Mouse (Mus musculus): ENCODE results near the gene Olfr120. TPM values are rescaled to one million over a fixed set of nuclear protein-coding genes. Genes with fewer than 3 reads are reported as not detected.
"Not testable (repeated sequence)": the region's sequence is repeated elsewhere in the genome, so short reads cannot be mapped to it uniquely, and the experiment has no call there.

Olfr120 gene
- total RNA-seq (2021), result not detected
- long read RNA-seq, experiment 1, result 0 reads
- long read RNA-seq, experiment 2, result 0 reads

- TF ChIP-seq CTCF (IDR thresholded peaks at IDR 0.05), result no peak
- no peak within 1 kb of the TSS for H3K27ac ChIP-seq
- intact Hi-C loops (cut with DNase I), result no loop called here
- no peak for DNase-seq
- no peak within 1 kb of the TSS for H3K4me3 ChIP-seq
These were observed at the start of gene Olfr120 for GRCm38 (mm10) chr17:37721508-37721907. Gene Olfr120 (plus strand): TSS chr17:37721808.

- H3K27ac ChIP-seq; intact Hi-C loops (cut with DNase I); H3K4me3 ChIP-seq; DNase-seq: not testable (repeated sequence)
These were observed 25.3 kb upstream of the Olfr120 start, which contains the start of gene Olfr119 for GRCm38 (mm10) chr17:37696264-37696663. Gene Olfr119 (plus strand): TSS chr17:37696564.

- intact Hi-C loops (cut with DNase I), result no loop called here
- Histone ChIP-seq H3K4me3 (no peak overlapping the region), H3K27ac (no peak overlapping the region)
- TF ChIP-seq CTCF (IDR thresholded peaks at IDR 0.05), result no peak
- DNase-seq, result no peak
These were observed 16.5 kb downstream of the Olfr120 start for GRCm38 (mm10) chr17:37738070-37738469.

GRCm38 (mm10) chr17:37768307-37768706, 46.7 kb downstream of the Olfr120 start, which contains the start of gene Olfr122:
Gene Olfr122 (plus strand): TSS chr17:37768607.
- no peak for TF ChIP-seq CTCF (IDR thresholded peaks at IDR 0.05)
- intact Hi-C loops (cut with DNase I), result no loop called here
- no peak for DNase-seq
- H3K4me3 ChIP-seq, result no peak within 1 kb of the TSS
- H3K27ac ChIP-seq, result no peak within 1 kb of the TSS

Other genes starting within 250 kb of the Olfr120 start
- not detected for gene H2-M2, start 238.3 kb upstream of the Olfr120 start, total RNA-seq (2021)
- not detected for gene Olfr110, start 229.3 kb upstream of the Olfr120 start, total RNA-seq (2021)
- gene Olfr111, start 213.8 kb upstream of the Olfr120 start, total RNA-seq (2021), result not detected
- not detected for gene Olfr112, start 152.4 kb upstream of the Olfr120 start, total RNA-seq (2021)
- not detected for gene Olfr113, start 144.1 kb upstream of the Olfr120 start, total RNA-seq (2021)
- gene Olfr114, start 129.1 kb upstream of the Olfr120 start, total RNA-seq (2021), result not detected
- not detected for gene Olfr115, start 94.7 kb upstream of the Olfr120 start, total RNA-seq (2021)
- not detected for gene Olfr116, start 94.6 kb upstream of the Olfr120 start, total RNA-seq (2021)
- not detected for gene Olfr117, start 58.0 kb upstream of the Olfr120 start, total RNA-seq (2021)
- gene Olfr118, start 54.8 kb upstream of the Olfr120 start, total RNA-seq (2021), result not detected
- not detected for gene Olfr119, start 25.2 kb upstream of the Olfr120 start, total RNA-seq (2021)
- gene Olfr121, start 27.0 kb downstream of the Olfr120 start, total RNA-seq (2021), result not detected
- not detected for gene Olfr122, start 46.8 kb downstream of the Olfr120 start, total RNA-seq (2021)
- not detected for gene Olfr123, start 71.7 kb downstream of the Olfr120 start, total RNA-seq (2021)
- not detected for gene Olfr124, start 78.1 kb downstream of the Olfr120 start, total RNA-seq (2021)
- gene Olfr125, start 111.1 kb downstream of the Olfr120 start, total RNA-seq (2021), result not detected
- gene Olfr126, start 125.7 kb downstream of the Olfr120 start, total RNA-seq (2021), result not detected
- gene Olfr127, start 178.6 kb downstream of the Olfr120 start, total RNA-seq (2021), result not detected
- gene Olfr128, start 198.7 kb downstream of the Olfr120 start, total RNA-seq (2021), result not detected
- gene Olfr761, start 231.3 kb downstream of the Olfr120 start, total RNA-seq (2021), result not detected